Mouse (Mus musculus) frontal cortex, adult 2 months (tissue): ENCODE results near the gene Dis3l2. TPM values are rescaled to one million over a fixed set of nuclear protein-coding genes. Genes with fewer than 3 reads are reported as not detected.
A peak's percentile ranks its signal among the peaks of the same experiment; 100 is the strongest.

Source experiments
- DNase-seq, 2 experiments: peaks; one replicate each; pipeline ENCODE4 v3.0.0; 2022; ENCODE audit warnings: low spot score in 1 of 2; ENCODE audit errors: extremely low spot score in 1 of 2
- polyA plus RNA-seq: library from polyadenylated mRNA; depleted of rRNA; stranded (reverse); fragments of >200 nt; gene quantifications from 2 replicates; pipeline ENCODE4 v1.2.3, GENCODE M21; 2012; rRNA removed

The Dis3l2 gene
- polyA plus RNA-seq, 1 experiment, result 22.7 TPM

DNA sequence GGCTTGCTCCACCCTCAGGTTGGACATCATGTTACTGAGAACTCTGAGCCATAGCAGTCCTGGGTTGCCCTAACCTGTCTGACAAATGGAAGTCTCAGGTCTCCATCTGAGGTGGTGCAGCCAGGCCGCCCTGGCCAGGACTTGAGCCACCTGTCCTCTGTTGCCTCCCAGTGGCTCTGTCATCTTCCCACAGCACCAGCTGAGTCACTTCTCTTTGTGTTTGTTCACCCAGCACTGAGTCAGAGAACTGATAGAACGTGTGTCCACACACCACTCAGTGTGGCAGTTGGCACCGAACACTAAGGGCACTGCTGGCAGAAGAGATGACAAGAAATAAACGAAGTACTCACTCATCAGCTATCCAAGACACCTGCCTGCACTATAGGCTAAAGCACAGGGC is 347.8 kb downstream of the Dis3l2 start:
- no peak for DNase-seq

DNA sequence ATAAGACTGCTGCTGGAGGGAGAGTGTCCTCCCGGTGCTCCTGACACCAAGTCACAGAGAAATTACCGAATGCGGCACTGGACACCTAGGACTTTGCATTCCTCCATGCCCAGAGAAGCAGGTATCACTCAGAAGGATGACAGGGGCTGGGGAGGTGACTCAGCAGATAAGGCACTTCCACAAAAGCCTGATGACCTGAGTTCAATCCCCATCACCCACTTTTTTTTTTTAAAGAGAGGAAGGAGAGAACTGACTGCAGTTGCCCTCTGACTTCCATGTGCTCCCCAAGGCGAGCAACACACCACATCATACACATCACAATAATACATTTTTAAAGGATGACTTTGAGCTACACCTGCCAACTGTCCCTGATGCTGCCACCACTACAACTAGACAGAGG is 353.5 kb downstream of the Dis3l2 start:
- no peak for DNase-seq

DNA sequence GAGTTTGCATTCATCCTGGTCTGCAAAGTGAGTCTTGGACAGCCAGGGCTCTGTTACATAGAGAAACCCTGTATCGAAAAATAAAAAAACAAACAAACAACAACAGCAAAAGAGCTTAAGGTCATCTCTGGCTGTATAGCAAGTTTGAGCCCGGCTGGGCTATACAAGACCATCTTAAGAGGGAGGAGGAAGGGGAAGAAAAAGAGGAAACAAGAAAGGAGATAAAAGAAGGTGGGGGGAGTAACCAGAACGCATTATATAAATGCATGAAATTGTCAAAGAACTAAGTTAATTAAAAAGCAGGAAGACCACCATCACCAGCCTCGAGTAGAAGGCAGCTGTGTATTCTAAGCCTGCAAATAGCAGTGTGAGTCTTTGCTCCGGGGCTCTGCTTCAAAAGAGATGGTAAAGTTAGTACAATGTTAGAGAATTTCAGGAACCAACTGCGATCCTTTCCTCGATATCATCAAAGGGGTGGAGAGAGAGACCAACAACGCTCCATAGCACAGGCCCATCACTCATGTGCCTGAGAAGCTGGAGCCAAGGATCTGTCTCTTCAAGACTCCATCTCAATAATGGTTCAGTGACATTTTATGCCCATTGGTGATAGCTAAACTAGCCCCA is 355.5 kb downstream of the Dis3l2 start:
- DNase-seq, result no peak

DNA sequence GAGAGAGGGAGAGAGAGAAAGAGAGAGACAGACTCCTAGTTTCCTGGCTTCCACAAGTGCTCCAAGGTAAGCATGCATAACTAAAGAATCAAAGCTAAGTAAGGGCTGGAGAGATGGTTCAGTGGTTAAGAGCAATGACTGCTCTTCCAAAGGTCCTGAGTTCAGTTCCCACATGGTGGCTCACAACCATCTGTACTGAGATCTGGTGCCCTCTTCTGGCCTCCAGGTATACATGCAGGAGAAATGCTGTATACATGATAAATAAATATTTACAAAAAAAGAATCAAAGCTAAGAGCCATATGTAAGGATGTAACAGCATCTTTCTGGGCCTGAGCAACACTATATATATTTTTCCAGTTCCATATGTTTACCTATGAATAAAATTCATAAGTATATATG is 357.3 kb downstream of the Dis3l2 start:
- no peak for DNase-seq

DNA sequence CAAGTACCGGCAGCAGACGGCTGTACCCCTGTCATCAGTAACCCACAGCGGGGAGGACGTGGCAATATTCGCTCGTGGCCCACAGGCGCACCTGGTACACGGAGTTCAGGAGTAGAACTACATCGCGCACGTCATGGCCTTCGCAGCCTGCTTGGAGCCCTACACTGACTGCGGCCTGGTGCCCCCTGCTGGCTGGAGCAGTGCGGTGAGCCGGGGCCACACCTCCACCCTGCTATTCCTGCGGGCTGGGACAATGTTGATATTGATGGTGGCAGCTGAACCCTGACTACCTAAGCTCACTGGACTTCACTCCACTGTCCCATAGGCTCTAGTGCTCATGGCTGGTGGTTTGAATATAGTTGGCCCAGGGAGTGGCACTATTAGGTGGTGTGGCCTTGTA is 367.1 kb downstream of the Dis3l2 start:
- peak in 1 of 2 experiments; percentile 26 for DNase-seq

DNA sequence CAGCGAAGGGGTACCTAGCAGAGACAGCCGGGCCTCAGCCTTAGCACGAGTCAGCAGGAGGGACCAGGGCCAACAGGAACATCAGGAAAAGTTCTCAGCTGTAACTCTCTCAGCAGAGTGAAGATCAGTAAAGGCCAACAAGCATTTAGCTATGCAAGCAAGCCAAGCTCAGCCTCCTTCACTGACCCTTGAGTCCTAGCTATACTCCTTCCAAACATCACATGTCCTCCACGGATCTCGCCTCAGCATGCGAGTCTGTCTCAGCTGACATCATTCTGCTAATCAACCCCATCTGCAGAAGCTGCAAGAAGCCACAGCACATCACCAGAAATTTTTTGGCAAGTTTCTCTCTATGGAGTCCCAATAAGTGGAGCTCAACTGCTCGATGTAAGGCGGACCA is 370.2 kb downstream of the Dis3l2 start:
- DNase-seq, result no peak

DNA sequence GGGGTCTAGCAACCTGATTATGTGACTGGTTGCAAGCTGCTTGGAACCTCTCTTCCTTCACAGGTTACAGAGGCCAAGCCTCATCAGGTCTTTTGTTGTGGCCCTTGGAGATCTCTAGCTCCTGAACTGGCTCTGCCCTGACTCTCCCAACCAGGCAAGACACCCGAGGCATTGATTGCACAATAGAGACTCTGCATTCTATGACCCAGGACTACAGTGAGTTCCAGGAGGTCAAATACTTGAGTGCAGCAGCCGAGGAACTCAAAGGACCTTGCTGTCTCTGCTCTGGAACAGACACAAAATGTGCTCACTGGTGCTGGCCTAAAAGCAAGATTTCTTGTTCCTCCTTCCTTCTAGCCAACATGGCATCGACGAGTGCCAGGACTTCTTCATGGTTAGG is 382.6 kb downstream of the Dis3l2 start:
- no peak for DNase-seq

DNA sequence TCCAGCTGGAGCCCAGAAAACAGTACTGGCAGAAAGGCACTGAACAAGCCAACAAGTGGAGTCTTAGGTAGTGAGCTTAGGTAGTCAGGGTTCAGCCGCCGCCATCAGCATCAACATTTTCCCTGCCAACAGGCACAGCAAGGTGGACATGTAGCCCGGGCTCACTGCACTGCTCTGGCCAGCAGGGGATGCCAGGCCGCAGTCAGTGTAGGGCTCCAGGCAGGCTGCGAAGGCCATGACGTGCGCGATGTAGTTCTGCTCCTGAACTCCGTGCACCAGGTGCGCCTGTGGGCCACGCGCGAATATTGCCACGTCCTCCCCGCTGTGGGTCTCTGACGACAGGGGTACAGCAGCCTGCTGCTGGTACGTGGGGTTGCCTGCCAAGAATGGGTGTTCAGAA is 383.4 kb downstream of the Dis3l2 start:
- DNase-seq, result no peak

DNA sequence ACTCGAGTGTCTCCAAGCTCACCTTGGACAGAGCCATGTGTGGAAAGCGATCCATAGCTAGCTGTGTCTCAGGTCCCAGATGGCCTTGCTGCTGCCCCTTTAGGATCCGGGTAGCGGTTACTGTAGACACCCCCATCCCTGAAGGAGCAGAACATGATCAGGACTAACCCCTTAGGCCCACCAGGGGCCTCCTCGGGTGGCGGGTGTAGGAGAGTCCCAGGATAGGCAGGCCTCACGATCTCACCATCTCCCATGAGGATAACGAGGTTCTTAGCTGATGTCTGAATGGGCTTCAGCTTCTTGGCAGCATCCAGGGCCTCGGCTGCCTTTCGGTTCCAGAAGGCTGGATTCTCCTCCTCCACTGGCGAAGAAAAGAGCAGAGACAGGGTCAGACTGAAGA is 385.6 kb downstream of the Dis3l2 start:
- DNase-seq, result no peak

DNA sequence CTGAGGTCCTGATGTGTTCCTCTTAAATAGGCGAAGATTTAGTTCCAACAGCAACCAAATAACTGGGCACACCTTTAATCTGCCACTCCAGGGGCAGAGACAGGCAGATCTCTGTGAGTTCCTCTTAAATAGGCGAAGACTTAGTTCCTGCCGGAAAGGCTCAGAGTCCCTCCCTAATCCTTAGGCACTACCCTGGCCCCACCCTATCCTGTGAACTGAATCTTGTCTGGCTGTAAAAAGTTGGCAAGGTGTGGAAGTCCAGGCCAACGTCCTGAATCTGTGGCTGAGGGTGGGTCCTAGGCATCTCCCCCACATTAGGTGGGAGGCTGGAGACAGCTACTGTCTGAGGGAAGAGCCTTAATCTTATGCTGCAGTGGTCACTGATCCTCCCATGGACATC is 386.2 kb downstream of the Dis3l2 start, which contains the start of gene Alppl2:
Alppl2 (minus strand) TSS at position 101 of the 400 bp plus-strand sequence.
- DNase-seq, result no peak

DNA sequence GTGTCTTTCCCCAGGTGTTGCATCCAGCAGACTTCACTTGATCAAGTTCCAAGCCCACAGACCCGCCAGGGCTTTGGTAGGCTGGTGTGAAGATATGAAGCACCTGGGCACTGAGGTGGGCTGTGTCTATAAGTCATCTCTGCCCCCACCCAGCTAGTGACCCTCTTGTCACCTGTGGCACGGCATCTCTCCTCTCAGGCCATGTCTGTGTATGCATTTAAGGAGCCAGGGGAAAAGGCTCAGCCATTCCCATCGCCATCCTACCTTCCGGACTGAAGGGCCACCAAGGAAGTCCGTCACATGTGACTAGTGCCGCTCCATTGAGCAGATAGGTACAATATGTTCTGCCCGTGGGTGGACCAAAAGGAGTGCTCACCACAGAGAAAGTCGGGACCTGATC is 392.0 kb downstream of the Dis3l2 start:
- DNase-seq, result no peak

DNA sequence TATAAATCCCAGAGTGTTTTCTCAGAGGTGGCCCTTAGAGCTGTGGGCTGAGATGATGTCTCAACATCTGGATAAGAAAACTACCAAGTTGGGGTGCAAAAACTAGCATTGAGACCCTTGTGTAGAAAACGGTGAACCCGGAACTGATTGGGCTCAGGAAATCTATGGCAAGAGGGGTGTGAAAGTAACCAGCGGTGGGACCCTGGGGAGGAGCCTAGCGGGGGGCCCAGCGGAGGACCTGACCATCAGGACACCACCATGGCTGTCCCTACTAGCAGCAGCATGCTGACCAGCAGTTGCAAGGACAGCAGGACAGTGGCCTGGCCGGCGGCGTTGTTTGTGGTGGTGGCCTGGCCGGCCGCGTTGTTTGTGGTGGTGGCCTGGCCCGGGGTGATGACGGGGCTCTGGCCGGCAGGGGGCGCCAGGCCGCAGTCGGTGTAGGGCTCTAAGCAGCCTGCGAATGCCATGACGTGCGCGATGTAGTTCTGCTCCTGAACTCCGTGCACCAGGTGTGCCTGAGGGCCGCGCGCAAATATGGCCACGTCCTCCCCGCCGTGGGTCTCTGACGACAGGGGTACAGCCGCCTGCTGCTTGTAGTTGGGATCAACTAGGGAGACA is 394.9 kb downstream of the Dis3l2 start:
- peak in 1 of 2 experiments; percentile 45 for DNase-seq

Other genes with a start within 250 kb of the Dis3l2 start
- 707 and 751 TPM in 2 replicates for gene Ptma, start 177.1 kb upstream of the Dis3l2 start, polyA plus RNA-seq
- 66.1 and 72.3 TPM in 2 replicates for gene Pde6d, start 121.2 kb upstream of the Dis3l2 start, polyA plus RNA-seq
- 34.7 and 39.7 TPM in 2 replicates for gene Cops7b, start 120.9 kb upstream of the Dis3l2 start, polyA plus RNA-seq
- 6.8 and 11.4 TPM in 2 replicates for gene Nppc, start 33.2 kb upstream of the Dis3l2 start, polyA plus RNA-seq